Mouse (Mus musculus) layer of hippocampus, adult 9-10 months (tissue): ENCODE results near the gene Map1b.

Experiments used
- DNase-seq: peaks from one replicate; pipeline ENCODE4 v3.0.0; 2022; ENCODE audit warnings: low spot score

Gene Map1b

DNA sequence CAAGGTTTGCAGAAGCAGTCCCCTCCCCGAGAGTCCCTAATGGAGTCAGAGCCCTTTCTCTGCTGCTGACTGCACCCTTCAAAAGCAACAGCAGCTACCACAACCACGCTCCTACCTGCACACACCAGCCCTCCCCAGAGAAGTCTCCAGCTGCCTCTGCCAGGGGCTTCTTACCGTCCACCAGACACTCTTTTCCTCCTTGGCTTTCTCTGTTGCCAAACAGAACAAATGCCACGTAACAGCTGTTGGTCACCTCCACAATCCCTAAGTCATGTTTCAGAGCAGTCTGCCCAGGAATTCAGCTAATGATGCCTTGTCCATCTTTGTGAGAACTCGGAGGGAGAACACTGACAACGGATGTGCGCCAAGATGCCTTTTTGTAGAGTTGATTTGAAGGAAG is 69.3 kb downstream of the Map1b start:
- DNase-seq: no peak

DNA sequence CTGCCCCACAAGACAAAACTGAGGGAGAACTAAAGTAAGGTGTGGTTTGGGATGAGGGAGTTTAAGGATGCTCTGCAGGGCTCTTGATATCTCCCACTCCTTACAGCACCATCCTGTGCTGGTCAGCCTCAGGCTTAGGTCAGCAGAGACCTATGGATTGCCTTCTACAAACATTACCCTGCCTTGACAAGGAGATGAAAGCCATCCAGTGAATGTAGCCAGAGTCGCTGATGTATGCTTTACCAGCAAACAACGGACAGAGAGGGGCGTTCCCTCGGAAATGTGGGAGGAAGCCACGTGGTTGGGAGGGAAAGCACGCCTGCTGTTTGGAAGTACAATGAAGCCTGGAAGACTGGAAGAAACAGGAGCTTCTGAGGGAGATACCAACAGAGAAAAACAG is 71.5 kb downstream of the Map1b start:
- no peak for DNase-seq

DNA sequence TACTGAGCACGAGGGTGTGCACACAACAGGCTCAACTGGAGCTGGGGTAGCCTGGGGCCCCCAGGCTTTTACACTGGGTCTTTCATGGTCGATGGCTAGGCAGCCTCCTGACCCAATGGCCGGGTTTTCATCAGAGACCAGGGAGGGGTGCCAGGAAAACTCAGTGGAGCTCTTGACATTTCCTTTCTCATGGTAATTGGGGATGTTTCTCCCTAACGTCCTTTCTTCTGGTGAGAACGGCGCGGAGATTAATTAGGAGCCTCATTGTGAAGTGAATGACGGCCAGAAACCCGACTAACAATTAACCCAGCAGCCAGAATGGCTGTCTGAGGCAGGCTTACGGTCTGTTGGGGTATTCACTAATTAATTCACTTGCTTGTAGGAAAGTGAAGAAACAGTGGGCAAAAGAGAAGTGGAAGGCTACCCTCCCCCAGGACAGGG is 71.9 kb downstream of the Map1b start:
- DNase-seq: no peak

DNA sequence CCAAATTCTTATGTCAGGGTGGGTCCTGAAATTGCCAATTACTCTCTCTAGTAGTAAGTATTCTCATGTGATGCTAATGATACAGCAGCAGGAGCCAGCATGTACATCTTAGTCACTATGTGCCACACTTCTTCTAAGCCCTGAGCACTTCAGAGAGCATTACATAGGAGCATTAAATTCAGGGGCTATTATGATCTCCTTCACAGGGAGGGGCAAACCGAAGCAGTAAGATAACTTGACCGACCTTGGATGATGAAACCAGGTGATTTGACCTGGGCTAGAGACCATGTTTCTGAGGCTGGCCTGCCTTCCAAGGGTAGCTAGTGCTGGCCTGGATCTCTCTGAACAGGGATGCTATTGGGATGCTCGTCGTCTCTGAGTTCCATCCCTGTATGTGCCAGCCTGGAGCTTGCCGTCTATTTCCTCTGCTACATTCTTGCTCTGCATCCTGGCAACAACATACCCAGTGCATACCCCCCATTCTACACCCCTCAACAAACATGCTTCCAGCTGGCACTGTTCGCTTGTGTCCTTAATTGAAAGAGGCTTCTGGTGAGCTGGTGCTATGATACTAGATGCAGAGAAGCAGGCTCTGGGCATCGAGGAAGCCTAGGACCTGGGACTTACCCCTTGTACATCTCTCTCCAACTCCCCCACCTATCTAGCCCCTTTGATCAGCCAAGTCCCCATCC is 72.7 kb downstream of the Map1b start:
- no peak for DNase-seq

DNA sequence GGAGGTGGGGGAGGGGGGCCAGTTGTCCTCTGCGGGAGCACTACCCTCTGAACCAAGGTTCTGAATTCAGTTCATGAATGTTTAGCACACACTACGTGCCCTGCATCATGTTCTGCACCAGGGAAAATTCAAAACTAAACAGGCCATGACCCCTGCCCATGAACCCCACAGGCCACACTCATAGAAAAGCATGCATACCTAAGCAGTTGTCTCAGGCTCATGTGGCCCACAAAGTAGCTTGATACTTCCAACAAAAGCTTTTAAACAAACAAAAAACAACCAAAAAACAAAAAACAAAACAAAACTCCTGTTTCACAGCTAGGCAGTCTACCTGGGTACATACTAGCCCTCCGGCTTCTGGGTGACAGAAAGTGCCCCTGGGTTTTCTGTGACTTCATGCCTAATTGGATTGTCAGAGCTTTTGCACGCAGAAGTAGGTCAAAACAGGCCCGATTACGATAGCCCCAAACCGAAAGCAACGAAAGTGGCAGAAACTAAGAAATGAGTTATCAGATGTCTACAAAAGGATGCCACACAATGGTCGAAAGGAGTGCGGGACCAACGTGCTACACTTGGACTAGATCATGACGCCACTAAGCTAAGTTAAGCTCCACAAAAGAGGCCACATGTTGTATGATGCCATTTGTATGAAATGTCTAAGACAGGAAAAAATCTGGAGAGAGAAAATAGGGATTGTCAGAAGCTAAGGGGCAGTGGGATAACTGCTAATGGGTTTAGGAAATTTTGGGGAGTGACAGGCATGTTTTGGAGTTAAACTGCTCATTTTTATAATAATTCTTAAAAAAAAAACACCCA is 73.7 kb downstream of the Map1b start:
- no peak for DNase-seq

DNA sequence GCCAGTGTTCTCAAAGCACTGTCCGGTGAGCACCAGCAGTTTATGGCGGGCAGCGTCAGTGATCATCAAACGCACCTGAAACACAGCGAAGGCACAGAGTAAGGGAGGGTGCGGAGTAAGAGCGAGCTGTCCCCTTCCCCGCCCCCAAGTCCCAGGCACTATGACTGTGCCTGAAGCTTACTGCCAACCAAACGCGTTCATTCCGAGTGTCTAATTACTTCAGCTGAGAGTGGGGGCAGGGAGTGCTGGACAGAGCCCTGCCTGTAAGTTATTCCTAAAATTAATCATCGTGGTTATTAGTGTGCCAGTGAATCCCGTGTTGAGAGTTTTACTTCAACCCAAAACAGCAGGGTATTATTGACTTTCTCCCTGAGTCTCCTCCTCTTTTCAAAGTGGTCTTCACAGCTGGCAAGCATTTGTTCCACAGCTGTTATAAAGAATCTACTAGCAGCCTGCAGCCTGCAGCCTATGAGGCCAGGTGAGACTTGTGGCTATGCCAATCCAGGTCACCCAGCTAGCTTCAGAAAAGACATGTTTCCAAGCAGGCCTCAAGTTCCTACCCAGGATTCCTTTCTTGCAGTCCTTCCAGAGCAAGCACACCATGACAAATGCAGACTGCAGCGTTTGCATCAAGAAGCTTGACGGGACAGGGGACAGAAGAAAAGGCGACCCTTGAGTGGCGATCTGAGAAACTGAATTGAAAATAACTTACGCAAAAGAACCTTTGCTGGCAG is 74.5 kb downstream of the Map1b start:
- no peak for DNase-seq

DNA sequence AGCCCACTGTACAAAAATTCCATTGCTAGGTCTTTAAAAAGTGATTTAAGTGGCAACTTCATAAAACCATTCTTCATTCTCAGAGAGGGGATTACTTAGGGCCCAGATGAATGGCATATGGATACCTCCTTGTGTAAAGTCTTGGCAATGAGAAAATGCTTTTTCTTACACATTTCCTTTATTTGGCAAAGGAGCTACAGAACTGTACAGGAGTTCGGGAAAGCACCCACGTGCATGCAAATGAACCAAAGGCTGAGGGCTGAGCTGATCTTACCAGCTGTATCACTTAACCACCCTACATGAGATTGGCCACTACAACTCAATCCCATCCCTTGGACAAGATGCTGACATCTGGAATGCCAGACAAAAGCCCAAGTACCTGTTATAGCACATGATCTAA is 76.1 kb downstream of the Map1b start:
- DNase-seq: no peak

DNA sequence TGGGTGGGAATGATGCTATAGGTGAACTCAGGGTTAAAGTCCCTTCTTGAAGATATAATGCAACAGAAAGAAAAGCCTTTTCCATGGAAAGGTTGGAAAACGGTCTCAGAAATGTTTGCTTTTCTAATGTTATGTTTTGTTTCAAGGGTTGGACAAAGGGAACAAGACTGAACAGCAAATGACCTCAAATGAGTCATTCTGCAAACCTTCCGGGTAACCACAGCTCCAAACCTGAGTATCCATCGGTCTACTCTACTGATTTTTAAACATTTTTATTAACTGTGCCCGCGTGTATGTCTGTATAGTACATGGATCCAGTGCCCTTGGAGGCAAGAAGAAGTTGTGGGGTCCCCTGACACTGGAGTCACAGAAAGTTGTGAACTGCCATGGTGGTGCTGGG is 77.0 kb downstream of the Map1b start:
- no peak for DNase-seq

DNA sequence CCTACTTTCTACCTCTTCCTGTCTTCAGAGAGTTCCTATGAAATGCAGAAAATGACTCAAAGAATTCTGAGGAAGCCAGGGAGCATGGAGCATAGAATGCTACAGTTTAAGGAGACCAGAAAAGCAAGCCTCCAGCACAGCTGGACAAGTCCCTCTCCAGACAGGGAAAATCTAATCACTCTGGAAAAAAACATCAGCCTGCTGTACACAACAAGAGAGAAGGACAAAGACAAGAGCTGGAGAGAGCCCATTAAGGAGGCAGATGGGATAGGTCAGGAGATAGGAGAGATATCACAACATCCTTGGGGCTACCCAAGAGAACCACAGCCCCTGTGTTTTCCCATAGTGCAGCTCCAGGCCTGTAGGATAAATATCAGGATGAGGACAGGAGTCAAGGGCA is 79.3 kb downstream of the Map1b start:
- no peak for DNase-seq

DNA sequence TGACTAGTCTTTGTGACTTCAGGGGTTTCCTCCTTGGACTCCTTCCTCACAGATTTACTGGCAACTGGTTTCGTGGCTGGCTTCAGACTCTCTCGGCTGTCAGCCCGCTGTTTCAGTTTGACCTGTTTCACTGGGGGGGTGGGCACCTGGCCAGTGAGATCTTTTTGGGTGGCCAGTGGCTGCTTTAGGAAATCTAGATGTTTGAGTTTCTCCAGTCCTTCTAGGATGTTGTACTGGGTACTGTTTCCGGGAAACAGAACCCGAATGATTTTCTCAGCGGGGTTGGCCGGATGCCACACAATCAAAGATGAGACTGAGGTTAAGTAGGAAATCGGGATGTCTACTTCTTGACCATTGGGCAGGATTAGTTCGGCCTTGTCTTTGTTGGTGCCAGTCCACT is 81.8 kb downstream of the Map1b start:
- DNase-seq: no peak

DNA sequence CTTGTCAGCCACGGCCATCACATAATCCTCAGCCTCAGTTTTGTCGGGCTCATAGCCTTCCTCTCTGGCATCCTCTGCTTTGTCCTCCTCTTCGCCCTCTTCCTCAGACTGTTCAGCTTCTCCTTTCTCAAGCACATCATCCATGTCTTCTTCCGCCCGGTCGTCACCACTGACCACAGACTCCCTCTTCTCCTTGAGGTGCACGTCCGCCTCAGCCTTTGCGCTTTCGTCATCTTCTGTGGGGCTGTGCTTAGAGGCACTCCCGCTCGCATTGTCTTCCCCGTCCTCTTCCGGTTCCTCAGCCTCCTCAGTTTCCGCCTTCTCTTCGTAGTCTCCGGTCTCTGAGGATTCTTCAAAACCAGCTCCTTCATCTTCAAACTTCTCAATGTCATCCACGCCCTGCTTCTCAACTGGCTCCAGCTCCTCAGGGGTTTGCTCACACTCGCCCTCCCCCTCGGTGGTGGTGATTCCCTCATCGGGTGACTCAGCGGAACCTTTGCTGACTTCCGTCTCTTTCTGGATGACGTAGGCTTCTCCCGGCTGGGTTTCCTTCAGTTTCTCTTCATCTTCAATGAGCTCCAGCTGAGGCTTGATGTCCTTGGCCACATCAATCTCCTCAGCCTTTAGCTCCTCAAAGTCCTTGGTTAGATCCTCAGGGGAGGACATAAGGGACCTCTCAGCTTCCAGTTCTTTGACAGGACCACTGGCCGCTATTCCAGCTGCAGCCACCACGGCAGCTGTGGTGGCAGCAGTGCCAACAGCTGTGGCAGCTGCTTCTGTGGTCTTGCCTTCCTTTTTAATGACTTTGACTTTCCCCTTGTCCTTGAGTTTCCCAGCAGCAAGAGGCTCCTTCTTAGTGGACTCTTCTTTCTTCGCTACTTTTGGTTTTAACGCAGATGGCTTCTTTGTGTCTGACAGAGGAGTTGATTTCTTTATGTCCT is 83.0 kb downstream of the Map1b start:
- no peak for DNase-seq

DNA sequence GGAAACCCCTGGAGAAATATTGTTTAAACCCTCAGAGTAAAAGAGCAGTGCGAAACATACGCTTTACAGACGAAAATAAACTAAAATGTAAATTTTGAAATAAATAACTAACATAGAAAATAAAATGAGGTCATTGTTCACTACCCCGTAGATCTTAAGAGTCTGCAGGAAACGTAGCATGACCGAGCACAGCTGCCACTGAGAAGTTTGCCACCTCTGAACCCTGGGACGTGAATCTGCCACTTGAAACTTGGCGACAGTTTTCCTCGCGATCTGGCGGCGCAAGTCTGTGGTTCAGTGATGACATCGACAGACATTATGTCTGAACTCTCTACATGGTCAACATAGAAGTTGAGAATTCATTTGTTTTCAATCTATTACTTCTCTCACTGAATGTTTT is 92.8 kb downstream of the Map1b start:
- DNase-seq: no peak

DNA sequence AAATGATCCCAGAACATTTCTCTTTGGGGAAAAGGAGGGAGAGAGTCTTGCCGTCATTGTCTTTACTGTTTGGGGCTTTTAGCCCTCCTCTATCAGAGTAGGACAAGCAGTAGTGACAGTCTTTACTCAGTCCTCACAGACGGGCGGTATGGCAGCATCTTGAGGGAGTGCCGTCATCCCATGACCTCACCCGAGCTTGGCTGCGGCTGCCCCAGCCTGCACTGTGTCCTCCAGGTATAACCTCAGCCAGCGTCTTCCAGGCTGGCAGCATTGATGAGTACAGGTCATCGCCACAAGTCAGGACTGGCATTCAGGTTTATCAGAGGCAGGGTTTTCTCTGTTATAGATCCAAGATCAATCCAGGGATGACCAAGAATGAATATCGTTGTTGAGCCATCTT is 99.7 kb downstream of the Map1b start:
- no peak for DNase-seq

DNA sequence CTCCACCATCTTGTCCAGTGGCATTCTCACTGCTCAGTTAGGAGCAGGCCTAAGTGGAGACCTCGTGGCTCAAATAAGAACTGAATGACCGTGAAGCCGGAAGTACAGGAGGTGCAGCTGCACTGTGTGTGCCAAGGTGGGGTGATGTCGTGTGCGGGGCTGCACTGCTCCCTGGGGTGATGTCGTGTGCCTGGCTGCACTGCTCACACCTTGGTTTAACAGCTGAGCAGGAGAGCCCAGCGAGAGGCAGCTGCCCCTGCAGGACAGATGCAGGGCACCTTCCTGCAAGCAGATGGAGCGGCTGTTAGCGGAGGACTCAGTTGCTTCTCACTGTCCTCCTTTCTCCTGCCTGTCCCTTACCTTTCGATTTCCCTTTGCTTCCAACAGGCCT is 102.0 kb downstream of the Map1b start:
- DNase-seq: no peak

DNA sequence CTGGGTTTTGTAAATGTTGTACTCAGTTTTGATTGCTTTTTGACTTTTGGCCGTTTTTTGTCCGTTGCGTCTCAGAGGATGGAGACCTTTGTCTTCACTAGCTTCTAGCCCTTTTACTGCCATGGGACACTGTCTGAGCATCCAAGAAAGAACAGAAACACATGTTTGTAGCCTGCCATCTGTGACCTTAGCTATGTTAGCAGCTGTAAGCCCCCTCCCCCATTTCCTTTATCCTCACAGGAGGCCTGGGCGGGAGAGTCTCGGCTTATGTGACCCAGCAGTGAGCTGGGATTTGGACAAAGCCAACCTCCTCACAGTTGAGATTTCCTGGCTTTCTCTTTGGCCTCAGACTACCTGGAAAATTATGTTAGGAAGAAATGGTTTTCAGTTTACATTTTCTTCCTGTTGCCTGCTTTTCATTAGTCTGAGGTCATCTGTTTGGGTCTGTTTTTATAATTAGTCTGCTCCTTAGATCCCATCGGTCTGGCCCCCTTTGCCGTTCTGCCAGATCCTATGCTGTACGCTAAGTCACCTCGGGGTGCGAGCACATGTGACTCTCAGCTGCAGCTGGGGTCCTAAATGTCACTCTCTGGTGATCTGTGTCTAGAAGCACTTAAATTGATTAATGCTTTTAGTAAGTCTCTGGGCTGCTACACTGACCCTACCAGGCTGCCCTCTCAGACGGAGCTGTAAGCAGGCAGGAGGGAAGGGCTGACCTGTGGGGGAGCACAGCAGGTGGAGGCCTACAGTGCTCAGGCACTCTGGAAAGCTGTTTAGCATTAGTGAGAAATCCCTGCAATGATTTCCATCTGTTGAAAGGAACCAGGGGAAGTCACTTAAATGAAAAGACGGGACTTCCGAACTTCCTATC is 102.6 kb downstream of the Map1b start:
- DNase-seq: no peak

DNA sequence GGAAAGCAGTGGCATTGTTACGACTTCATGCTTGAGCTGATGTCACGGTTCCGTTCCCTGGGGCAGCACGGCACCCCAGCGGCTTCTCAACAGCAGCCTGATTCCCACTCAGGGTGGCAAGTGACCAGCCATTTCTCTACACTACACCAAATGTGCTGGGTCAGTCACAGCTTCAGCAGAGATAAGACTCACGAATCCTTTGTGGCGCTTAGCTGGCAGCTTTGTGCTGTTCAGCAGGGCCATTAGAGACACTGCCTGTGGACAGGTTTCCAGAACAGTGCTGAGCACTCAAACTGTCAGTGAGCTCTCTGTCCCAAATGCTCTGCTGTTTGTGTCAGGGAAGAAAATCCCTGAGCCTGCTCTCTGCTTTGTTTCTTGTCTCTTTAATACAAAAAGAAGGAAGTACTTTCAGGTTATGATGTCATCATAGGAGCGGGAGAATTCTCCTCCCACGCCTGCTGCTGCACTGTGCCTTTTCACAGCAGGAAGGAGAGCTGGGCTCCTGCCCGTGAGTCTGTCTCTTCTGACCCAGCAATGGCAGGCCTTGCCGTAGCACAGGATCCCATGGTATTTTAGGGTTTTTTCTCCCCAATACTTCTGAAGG is 103.8 kb downstream of the Map1b start:
- no peak for DNase-seq

DNA sequence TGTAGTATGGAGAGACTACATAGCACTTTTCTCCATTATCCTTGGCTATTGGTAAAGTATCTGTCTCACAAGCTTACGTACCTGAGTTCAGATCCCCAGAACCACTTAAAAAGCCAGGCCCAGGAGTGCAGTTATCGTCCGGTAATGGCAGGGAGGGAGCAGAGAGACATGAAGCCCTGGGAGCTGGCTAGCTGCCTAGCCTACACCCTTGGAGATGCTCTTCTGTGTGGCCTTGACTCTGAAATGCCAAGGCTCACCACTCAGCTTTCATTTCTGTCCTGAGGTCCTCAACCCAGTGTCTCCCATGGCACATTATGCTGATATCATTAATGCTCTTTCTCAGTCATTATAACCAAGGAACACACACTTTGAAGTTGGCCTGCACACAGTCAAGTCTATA is 104.6 kb downstream of the Map1b start:
- DNase-seq: no peak

DNA sequence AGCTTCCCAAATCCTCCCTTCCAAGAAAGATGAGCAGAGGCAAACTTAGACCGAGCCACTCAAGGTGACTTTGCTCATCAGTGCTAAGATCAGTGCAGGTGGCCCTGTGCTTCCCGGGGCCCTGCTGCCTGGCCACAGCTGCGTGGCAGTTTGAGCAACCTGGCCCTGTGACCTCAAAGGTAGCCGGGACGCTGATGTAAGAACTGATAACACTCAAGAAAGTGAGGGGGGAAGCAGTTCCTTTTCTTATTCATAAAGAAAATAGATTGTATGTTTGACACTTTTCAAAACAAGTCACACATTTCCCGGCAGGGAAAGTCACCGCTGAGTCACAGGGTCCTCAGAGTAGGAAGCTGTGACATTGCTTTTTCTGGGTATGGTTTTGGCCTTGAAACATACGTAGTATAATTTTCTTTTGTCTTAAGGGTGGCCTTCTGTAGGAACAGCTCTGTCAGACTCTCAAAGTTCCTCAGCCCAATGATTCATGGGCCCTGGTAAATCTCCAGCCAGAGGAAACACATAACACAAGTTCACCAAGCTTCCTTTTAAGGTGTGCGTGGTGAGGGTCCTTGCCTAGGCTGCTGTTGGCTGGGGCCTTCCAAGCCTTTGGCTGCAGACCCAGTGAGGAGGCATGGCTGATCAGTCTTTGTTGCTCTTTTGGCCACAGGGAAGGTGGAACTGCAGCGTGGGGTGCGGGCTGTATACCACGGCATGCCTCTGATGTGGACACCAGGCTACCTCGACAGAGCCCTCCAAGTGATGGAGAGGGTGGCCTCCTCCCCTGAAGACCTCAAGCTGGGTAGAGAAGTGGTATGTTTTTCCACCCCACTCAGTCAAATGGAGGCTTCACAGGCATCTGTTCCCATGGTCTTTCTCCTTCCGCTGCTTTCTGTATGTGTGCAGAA is 105.5 kb downstream of the Map1b start:
- no peak for DNase-seq

DNA sequence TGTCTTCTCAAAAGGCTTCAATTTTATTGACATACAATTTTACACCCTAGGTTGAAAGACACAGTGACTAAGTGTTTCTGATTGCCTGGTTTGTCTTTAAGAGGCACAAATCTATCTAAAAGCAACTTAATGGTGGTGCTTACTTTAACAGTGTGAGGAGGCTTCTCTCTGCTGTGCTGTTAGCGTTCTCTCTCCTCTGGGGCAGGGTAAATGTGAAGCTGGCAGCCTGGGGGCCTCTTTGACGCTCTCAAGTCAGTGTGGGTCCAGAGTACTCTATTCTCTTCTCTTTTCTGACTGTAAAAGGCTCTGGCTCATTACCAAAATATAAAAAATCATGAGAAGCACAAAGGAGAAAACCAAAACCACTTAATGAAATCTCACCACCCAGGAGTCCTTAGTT is 107.1 kb downstream of the Map1b start:
- no peak for DNase-seq
